Mouse (Mus musculus): Measurements from ENCODE around the gene Tpra1. TPM values are rescaled to one million over a fixed set of nuclear protein-coding genes. Genes with fewer than 3 reads are reported as not detected.

Tpra1 gene
- 25.1 and 62.6 TPM in 2 replicates for total RNA-seq (2014; fragmentation: Nextera tagmentation)
- total RNA-seq (2017): 28.7 and 30.9 TPM in 2 replicates

- ATAC-seq (replicated peaks; ENCODE audit: poor library complexity, severe bottlenecking): peak; percentile 64
Observed at GRCm38 (mm10) chr6:88901947-88902820, at the start of gene Tpra1. Tpra1 (plus strand) TSS chr6:88902251.

GRCm38 (mm10) chr6:88854509-88854908 is 47.5 kb upstream of the Tpra1 start:
- ATAC-seq (replicated peaks; ENCODE audit: poor library complexity, severe bottlenecking): no peak

- ATAC-seq (replicated peaks; ENCODE audit: poor library complexity, severe bottlenecking): peak; percentile 55
Observed at GRCm38 (mm10) chr6:88855636-88856035, 46.4 kb upstream of the Tpra1 start.

- no peak for ATAC-seq (replicated peaks; ENCODE audit: poor library complexity, severe bottlenecking)
Observed at GRCm38 (mm10) chr6:88857249-88857648, 44.8 kb upstream of the Tpra1 start.

- no peak for ATAC-seq (replicated peaks; ENCODE audit: poor library complexity, severe bottlenecking)
Observed at GRCm38 (mm10) chr6:88857830-88858229, 44.2 kb upstream of the Tpra1 start.

GRCm38 (mm10) chr6:88858341-88858740 is 43.7 kb upstream of the Tpra1 start:
- ATAC-seq (replicated peaks; ENCODE audit: poor library complexity, severe bottlenecking): no peak

GRCm38 (mm10) chr6:88860914-88861313 is 41.1 kb upstream of the Tpra1 start:
- peak; percentile 88 for ATAC-seq (replicated peaks; ENCODE audit: poor library complexity, severe bottlenecking)

GRCm38 (mm10) chr6:88865704-88866103 is 36.3 kb upstream of the Tpra1 start:
- ATAC-seq (replicated peaks; ENCODE audit: poor library complexity, severe bottlenecking): peak; percentile 81

- no peak for ATAC-seq (replicated peaks; ENCODE audit: poor library complexity, severe bottlenecking)
Observed at GRCm38 (mm10) chr6:88869459-88869858, 32.6 kb upstream of the Tpra1 start.

- no peak for ATAC-seq (replicated peaks; ENCODE audit: poor library complexity, severe bottlenecking)
Observed at GRCm38 (mm10) chr6:88870594-88870993, 31.5 kb upstream of the Tpra1 start.

- no peak for ATAC-seq (replicated peaks; ENCODE audit: poor library complexity, severe bottlenecking)
Observed at GRCm38 (mm10) chr6:88871546-88871945, 30.5 kb upstream of the Tpra1 start.

- no peak for ATAC-seq (replicated peaks; ENCODE audit: poor library complexity, severe bottlenecking)
Observed at GRCm38 (mm10) chr6:88872811-88873210, 29.2 kb upstream of the Tpra1 start.

GRCm38 (mm10) chr6:88873965-88874867 is 27.8 kb upstream of the Tpra1 start:
- no peak for ATAC-seq (replicated peaks; ENCODE audit: poor library complexity, severe bottlenecking)

GRCm38 (mm10) chr6:88874868-88875508 is 27.1 kb upstream of the Tpra1 start, which contains the start of gene Podxl2:
Podxl2 (minus strand) TSS chr6:88875044.
- ATAC-seq (replicated peaks; ENCODE audit: poor library complexity, severe bottlenecking): peak; percentile 65

- no peak for ATAC-seq (replicated peaks; ENCODE audit: poor library complexity, severe bottlenecking)
Observed at GRCm38 (mm10) chr6:88879471-88879870, 22.6 kb upstream of the Tpra1 start.

GRCm38 (mm10) chr6:88881334-88881733 is 20.7 kb upstream of the Tpra1 start:
- no peak for ATAC-seq (replicated peaks; ENCODE audit: poor library complexity, severe bottlenecking)

- no peak for ATAC-seq (replicated peaks; ENCODE audit: poor library complexity, severe bottlenecking)
Observed at GRCm38 (mm10) chr6:88884195-88884594, 17.9 kb upstream of the Tpra1 start.

- no peak for ATAC-seq (replicated peaks; ENCODE audit: poor library complexity, severe bottlenecking)
Observed at GRCm38 (mm10) chr6:88884690-88885089, 17.4 kb upstream of the Tpra1 start.

- ATAC-seq (replicated peaks; ENCODE audit: poor library complexity, severe bottlenecking): no peak
Observed at GRCm38 (mm10) chr6:88885644-88886416, 16.2 kb upstream of the Tpra1 start.

All from granulocyte monocyte progenitor cell, adult 5-6 weeks (primary cell).